Mouse (Mus musculus): ENCODE data around the gene Srgap1. TPM values are rescaled to one million over a fixed set of nuclear protein-coding genes. Genes with fewer than 3 reads are reported as not detected.

Gene Srgap1
- polyA plus RNA-seq, 1 experiment from 2014 or later: 7.4 TPM

GRCm38 (mm10) chr10:121763191-121763590, 283.9 kb downstream of the Srgap1 start:
- H3K36me3 ChIP-seq (ENCODE audit: insufficient read depth, low read length): no peaks in the 10 kb centered on the region
- ATAC-seq (peak; percentile 83), DNase-seq (ENCODE audit: low spot score) (peak; percentile 59)
- no peak overlapping the region for H3K9ac ChIP-seq (replicated peaks; ENCODE audit: low read depth)
- TF ChIP-seq CTCF (IDR thresholded peaks at IDR 0.05): no peak
- TF ChIP-seq EP300 (IDR thresholded peaks at IDR 0.05): no peak
- H3K4me1 ChIP-seq (ENCODE audit: insufficient read depth, low read depth, low read length): no peaks in the 10 kb centered on the region
- no peak overlapping the region for H3K4me2 ChIP-seq (replicated peaks; ENCODE audit: low read depth, low read length)
- no peak overlapping the region for H3K4me3 ChIP-seq (ENCODE audit: low read depth, low read length)
- H3K27me3 ChIP-seq (replicated peaks; ENCODE audit: insufficient read depth, low read length): no peaks in the 10 kb centered on the region
- WGBS: 63% methylated on average over 9 of the region's 13 CpGs
- H3K9me3 ChIP-seq (ENCODE audit: low read length): no peaks in the 10 kb centered on the region
- H3K27ac ChIP-seq (ENCODE audit: low read length): no peak overlapping the region

- H3K4me3 ChIP-seq (ENCODE audit: low read depth, low read length): no peak overlapping the region
- 81% methylated on average over 9 of the region's 9 CpGs for WGBS
- H3K36me3 ChIP-seq (ENCODE audit: insufficient read depth, low read length): no peaks in the 10 kb centered on the region
- DNase-seq (ENCODE audit: low spot score) (no peak), ATAC-seq (no peak)
- no peak overlapping the region for H3K9ac ChIP-seq (replicated peaks; ENCODE audit: low read depth)
- TF ChIP-seq CTCF (IDR thresholded peaks at IDR 0.05): no peak
- no peak for TF ChIP-seq EP300 (IDR thresholded peaks at IDR 0.05)
- no peak overlapping the region for H3K4me2 ChIP-seq (replicated peaks; ENCODE audit: low read depth, low read length)
- H3K27me3 ChIP-seq (replicated peaks; ENCODE audit: insufficient read depth, low read length): no peaks in the 10 kb centered on the region
- no peaks in the 10 kb centered on the region for H3K4me1 ChIP-seq (ENCODE audit: insufficient read depth, low read depth, low read length)
- H3K27ac ChIP-seq (ENCODE audit: low read length): no peak overlapping the region
- H3K9me3 ChIP-seq (ENCODE audit: low read length): no peaks in the 10 kb centered on the region
Observed at GRCm38 (mm10) chr10:121762141-121762540, 285.0 kb downstream of the Srgap1 start.

GRCm38 (mm10) chr10:121759095-121759494, 288.0 kb downstream of the Srgap1 start:
- Histone ChIP-seq H3K4me3 (ENCODE audit: low read depth, low read length) (no peak overlapping the region), H3K36me3 (ENCODE audit: insufficient read depth, low read length) (no peaks in the 10 kb centered on the region), H3K4me2 (replicated peaks; ENCODE audit: low read depth, low read length) (no peak overlapping the region), H3K27me3 (replicated peaks; ENCODE audit: insufficient read depth, low read length) (no peaks in the 10 kb centered on the region), H3K9me3 (ENCODE audit: low read length) (no peaks in the 10 kb centered on the region), H3K4me1 (ENCODE audit: insufficient read depth, low read depth, low read length) (no peaks in the 10 kb centered on the region), H3K27ac (ENCODE audit: low read length) (no peak overlapping the region), H3K9ac (replicated peaks; ENCODE audit: low read depth) (no peak overlapping the region)
- DNase-seq (ENCODE audit: low spot score): no peak
- TF ChIP-seq CTCF (IDR thresholded peaks at IDR 0.05) (peak; percentile 48), EP300 (IDR thresholded peaks at IDR 0.05) (no peak)
- 47% methylated on average over 8 of the region's 8 CpGs for WGBS
- no peak for ATAC-seq

GRCm38 (mm10) chr10:121756677-121757076, 290.4 kb downstream of the Srgap1 start:
- TF ChIP-seq CTCF (IDR thresholded peaks at IDR 0.05) (no peak), EP300 (IDR thresholded peaks at IDR 0.05) (no peak)
- Histone ChIP-seq H3K27ac (ENCODE audit: low read length) (no peak overlapping the region), H3K9ac (replicated peaks; ENCODE audit: low read depth) (no peak overlapping the region), H3K27me3 (replicated peaks; ENCODE audit: insufficient read depth, low read length) (no peaks in the 10 kb centered on the region), H3K4me3 (ENCODE audit: low read depth, low read length) (no peak overlapping the region), H3K4me1 (ENCODE audit: insufficient read depth, low read depth, low read length) (no peaks in the 10 kb centered on the region), H3K4me2 (replicated peaks; ENCODE audit: low read depth, low read length) (no peak overlapping the region), H3K36me3 (ENCODE audit: insufficient read depth, low read length) (no peaks in the 10 kb centered on the region), H3K9me3 (ENCODE audit: low read length) (no peaks in the 10 kb centered on the region)
- ATAC-seq: no peak
- WGBS: 41% methylated on average over 4 of the region's 4 CpGs
- DNase-seq (ENCODE audit: low spot score): no peak

- Histone ChIP-seq H3K36me3 (ENCODE audit: insufficient read depth, low read length) (no peaks in the 10 kb centered on the region), H3K4me3 (ENCODE audit: low read depth, low read length) (no peak overlapping the region), H3K27ac (ENCODE audit: low read length) (no peak overlapping the region), H3K27me3 (replicated peaks; ENCODE audit: insufficient read depth, low read length) (no peaks in the 10 kb centered on the region), H3K4me1 (ENCODE audit: insufficient read depth, low read depth, low read length) (no peaks in the 10 kb centered on the region), H3K9ac (replicated peaks; ENCODE audit: low read depth) (no peak overlapping the region), H3K4me2 (replicated peaks; ENCODE audit: low read depth, low read length) (no peak overlapping the region), H3K9me3 (ENCODE audit: low read length) (no peaks in the 10 kb centered on the region)
- ATAC-seq (no peak; the same call in 1 of the 2 replicates), DNase-seq (ENCODE audit: low spot score) (no peak)
- 0% methylated on average over 1 of the region's 1 CpGs for WGBS
- TF ChIP-seq EP300 (IDR thresholded peaks at IDR 0.05): no peak
- TF ChIP-seq CTCF (IDR thresholded peaks at IDR 0.05): no peak
Observed at GRCm38 (mm10) chr10:121755822-121756221, 291.3 kb downstream of the Srgap1 start.

- Histone ChIP-seq H3K27me3 (replicated peaks; ENCODE audit: insufficient read depth, low read length) (no peaks in the 10 kb centered on the region), H3K36me3 (ENCODE audit: insufficient read depth, low read length) (no peaks in the 10 kb centered on the region), H3K27ac (ENCODE audit: low read length) (no peak overlapping the region), H3K9me3 (ENCODE audit: low read length) (no peaks in the 10 kb centered on the region), H3K4me1 (ENCODE audit: insufficient read depth, low read depth, low read length) (no peaks in the 10 kb centered on the region), H3K4me3 (ENCODE audit: low read depth, low read length) (no peak overlapping the region), H3K4me2 (replicated peaks; ENCODE audit: low read depth, low read length) (no peak overlapping the region), H3K9ac (replicated peaks; ENCODE audit: low read depth) (no peak overlapping the region)
- 52% methylated on average over 5 of the region's 5 CpGs for WGBS
- TF ChIP-seq CTCF (IDR thresholded peaks at IDR 0.05) (no peak), EP300 (IDR thresholded peaks at IDR 0.05) (peak; percentile 43; the same call in 1 of the 2 replicates)
- peak; percentile 78 for DNase-seq (ENCODE audit: low spot score)
- peak; percentile 83 for ATAC-seq
Observed at GRCm38 (mm10) chr10:121754237-121754636, 292.9 kb downstream of the Srgap1 start.

GRCm38 (mm10) chr10:121750175-121750574, 296.9 kb downstream of the Srgap1 start:
- H3K27ac ChIP-seq (ENCODE audit: low read length): no peak overlapping the region
- ATAC-seq (peak; percentile 23), DNase-seq (ENCODE audit: low spot score) (peak; percentile 56)
- H3K36me3 ChIP-seq (ENCODE audit: insufficient read depth, low read length): no peaks in the 10 kb centered on the region
- H3K4me2 ChIP-seq (replicated peaks; ENCODE audit: low read depth, low read length): no peak overlapping the region
- no peaks in the 10 kb centered on the region for H3K27me3 ChIP-seq (replicated peaks; ENCODE audit: insufficient read depth, low read length)
- no peaks in the 10 kb centered on the region for H3K9me3 ChIP-seq (ENCODE audit: low read length)
- no peak overlapping the region for H3K4me3 ChIP-seq (ENCODE audit: low read depth, low read length)
- H3K9ac ChIP-seq (replicated peaks; ENCODE audit: low read depth): no peak overlapping the region
- no peaks in the 10 kb centered on the region for H3K4me1 ChIP-seq (ENCODE audit: insufficient read depth, low read depth, low read length)
- no peak for TF ChIP-seq EP300 (IDR thresholded peaks at IDR 0.05)
- no peak for TF ChIP-seq CTCF (IDR thresholded peaks at IDR 0.05)
- 79% methylated on average over 12 of the region's 12 CpGs for WGBS
